Mouse (Mus musculus) stomach, postnatal 0 days (tissue): Measurements from ENCODE around the gene Helb.

Experiments used
- CTCF ChIP-seq: IDR thresholded peaks from 2 replicates; pipeline ENCODE4 v1.5.1; 2016; ENCODE audit warnings: antibody characterized with exemption, low read depth, mild to moderate bottlenecking, moderate library complexity
- EP300 ChIP-seq: optimal IDR thresholded peaks from 2 replicates; pipeline ENCODE3; 2016; ENCODE audit warnings: antibody characterized with exemption

- TF ChIP-seq CTCF (no peak), EP300 (no peak)
These were observed 10.9 kb upstream of the Helb start for GRCm38 (mm10) chr10:120123721-120124120.
